Mouse (Mus musculus) C2C12 (cell line): ENCODE data around the gene Nfkbiz. TPM values are rescaled to one million over a fixed set of nuclear protein-coding genes. Genes with fewer than 3 reads are reported as not detected.
"Not testable (repeated sequence)": the region's sequence is repeated elsewhere in the genome, so short reads cannot be mapped to it uniquely, and the experiment has no call there.

Experiments
- H3K27me3 ChIP-seq: one replicate; pipeline ENCODE4 v1.6.1; 2011; ENCODE audit not compliant: control insufficient read depth, insufficient read depth, insufficient read length
- H3K36me3 ChIP-seq: one replicate; pipeline ENCODE4 v1.6.1; 2011; ENCODE audit not compliant: control insufficient read depth, insufficient read depth
- H3K4me3 ChIP-seq: one replicate; pipeline ENCODE4 v1.5.1; 2011; ENCODE audit warnings: mild to moderate bottlenecking, control low read depth; ENCODE audit not compliant: poor library complexity, insufficient read depth, severe bottlenecking
- H3K79me2 ChIP-seq: one replicate; pipeline ENCODE4 v1.6.1; 2011; ENCODE audit not compliant: control insufficient read depth, insufficient read depth
- H3K79me3 ChIP-seq: one replicate; pipeline ENCODE4 v1.6.1; 2011; ENCODE audit warnings: low read depth, control low read depth
- H3ac ChIP-seq: one replicate; pipeline ENCODE3; 2011; ENCODE audit warnings: low read depth; ENCODE audit not compliant: control insufficient read depth, insufficient read length
- CEBPB ChIP-seq: IDR thresholded peaks from one replicate; pipeline ENCODE4 v1.6.1; 2011; ENCODE audit warnings: low read depth, mild to moderate bottlenecking, control low read depth, moderate library complexity
- CTCF ChIP-seq: IDR thresholded peaks from one replicate; pipeline ENCODE4 v1.5.1; 2011; ENCODE audit not compliant: control insufficient read depth, insufficient read depth, insufficient read length
- FOSL1 ChIP-seq: IDR thresholded peaks from one replicate; pipeline ENCODE4 v1.8.0; 2011; ENCODE audit warnings: mild to moderate bottlenecking, low read length; ENCODE audit not compliant: poor library complexity, insufficient read depth, severe bottlenecking
- MAX ChIP-seq: IDR thresholded peaks from one replicate; pipeline ENCODE4 v1.6.1; 2011; ENCODE audit warnings: mild to moderate bottlenecking, control low read depth
- MYOD1 ChIP-seq: IDR thresholded peaks from one replicate; pipeline ENCODE4 v1.6.1; 2011; ENCODE audit warnings: low read depth; ENCODE audit not compliant: control insufficient read depth, insufficient read length
- MYOG ChIP-seq: IDR thresholded peaks from one replicate; pipeline ENCODE4 v1.6.1; 2011; ENCODE audit not compliant: control insufficient read depth, insufficient read length; ENCODE audit errors: extremely low read depth
- USF1 ChIP-seq: IDR thresholded peaks from one replicate; pipeline ENCODE4 v1.6.1; 2011; ENCODE audit warnings: low read depth, mild to moderate bottlenecking, control low read depth, moderate library complexity
- polyA plus RNA-seq: library from polyadenylated mRNA; unstranded; fragments of >200 nt; fragmentation: generic; extraction: Trizol; gene quantifications from one replicate; pipeline ENCODE4 v1.2.1, GENCODE M21; 2012; ENCODE audit warnings: missing spikeins

Gene Nfkbiz
- polyA plus RNA-seq, 1 experiment, result 3.4 TPM

GRCm38 (mm10) chr16:55863149-55863815 lies 24.6 kb upstream of the Nfkbiz start:
- Histone ChIP-seq H3K27me3 (no peaks in the 10 kb centered on the region), H3K4me3 (no peak overlapping the region), H3ac (no peak overlapping the region), H3K79me3 (no peaks in the 10 kb centered on the region), H3K36me3 (peaks cover 11% of the 10 kb centered on the region), H3K79me2 (no peaks in the 10 kb centered on the region)
- no peak for TF ChIP-seq MYOG
- TF ChIP-seq CEBPB, result no peak
- TF ChIP-seq FOSL1, result no peak
- peak; percentile 23 for TF ChIP-seq MAX
- TF ChIP-seq MYOD1, result no peak
- TF ChIP-seq USF1, result no peak
- TF ChIP-seq CTCF, result peak; percentile 80

GRCm38 (mm10) chr16:55861104-55861503 lies 22.4 kb upstream of the Nfkbiz start:
- Histone ChIP-seq H3K27me3 (no peaks in the 10 kb centered on the region), H3K4me3 (no peak overlapping the region), H3K79me2 (no peaks in the 10 kb centered on the region), H3K36me3 (peaks cover 14% of the 10 kb centered on the region), H3K79me3 (no peaks in the 10 kb centered on the region), H3ac (no peak overlapping the region)
- TF ChIP-seq CEBPB, result no peak
- TF ChIP-seq FOSL1, result no peak
- TF ChIP-seq CTCF, result no peak
- TF ChIP-seq MAX, result no peak
- TF ChIP-seq MYOD1, result no peak
- no peak for TF ChIP-seq MYOG
- no peak for TF ChIP-seq USF1

- H3K79me2 ChIP-seq, result not testable (repeated sequence)
These were observed 20.7 kb upstream of the Nfkbiz start for GRCm38 (mm10) chr16:55859421-55859820.

GRCm38 (mm10) chr16:55858465-55858864 lies 19.8 kb upstream of the Nfkbiz start:
- Histone ChIP-seq H3K27me3 (no peaks in the 10 kb centered on the region), H3ac (no peak overlapping the region), H3K36me3 (peaks cover 11% of the 10 kb centered on the region), H3K79me2 (no peaks in the 10 kb centered on the region), H3K4me3 (no peak overlapping the region), H3K79me3 (no peaks in the 10 kb centered on the region)
- TF ChIP-seq MAX, result no peak
- peak; percentile 75 for TF ChIP-seq CTCF

More at GRCm38 (mm10) chr16:55859421-55859820, 20.7 kb upstream of the Nfkbiz start:
- not testable (repeated sequence) for H3K79me3 ChIP-seq, H3ac ChIP-seq, H3K4me3 ChIP-seq, H3K27me3 ChIP-seq
- peaks cover 11% of the 10 kb centered on the region for H3K36me3 ChIP-seq

GRCm38 (mm10) chr16:55852943-55853727 lies 14.4 kb upstream of the Nfkbiz start:
- H3ac ChIP-seq, result no peak overlapping the region
- no peaks in the 10 kb centered on the region for H3K79me3 ChIP-seq
- TF ChIP-seq USF1 (no peak), MYOG (no peak), CEBPB (no peak), MAX (no peak), FOSL1 (no peak), CTCF (peak; percentile 26)
- peaks cover 9% of the 10 kb centered on the region for H3K36me3 ChIP-seq
- no peaks in the 10 kb centered on the region for H3K79me2 ChIP-seq
- no peaks in the 10 kb centered on the region for H3K27me3 ChIP-seq
- no peak overlapping the region for H3K4me3 ChIP-seq

GRCm38 (mm10) chr16:55852515-55852914 lies 13.8 kb upstream of the Nfkbiz start:
- TF ChIP-seq CEBPB (no peak), MYOD1 (no peak), USF1 (no peak), MAX (no peak), MYOG (no peak), FOSL1 (no peak), CTCF (no peak)
- H3K79me2 ChIP-seq, result no peaks in the 10 kb centered on the region
- no peaks in the 10 kb centered on the region for H3K79me3 ChIP-seq
- peaks cover 9% of the 10 kb centered on the region for H3K36me3 ChIP-seq
- H3K27me3 ChIP-seq, result no peaks in the 10 kb centered on the region
- H3K4me3 ChIP-seq, result no peak overlapping the region
- no peak overlapping the region for H3ac ChIP-seq
